Mouse (Mus musculus): Measurements from ENCODE around the gene Nfkbil1. TPM values are rescaled to one million over a fixed set of nuclear protein-coding genes. Genes with fewer than 3 reads are reported as not detected.

Gene Nfkbil1
- total RNA-seq, 2 experiments from 2014 or later = 9.9 to 11.1 TPM

DNA sequence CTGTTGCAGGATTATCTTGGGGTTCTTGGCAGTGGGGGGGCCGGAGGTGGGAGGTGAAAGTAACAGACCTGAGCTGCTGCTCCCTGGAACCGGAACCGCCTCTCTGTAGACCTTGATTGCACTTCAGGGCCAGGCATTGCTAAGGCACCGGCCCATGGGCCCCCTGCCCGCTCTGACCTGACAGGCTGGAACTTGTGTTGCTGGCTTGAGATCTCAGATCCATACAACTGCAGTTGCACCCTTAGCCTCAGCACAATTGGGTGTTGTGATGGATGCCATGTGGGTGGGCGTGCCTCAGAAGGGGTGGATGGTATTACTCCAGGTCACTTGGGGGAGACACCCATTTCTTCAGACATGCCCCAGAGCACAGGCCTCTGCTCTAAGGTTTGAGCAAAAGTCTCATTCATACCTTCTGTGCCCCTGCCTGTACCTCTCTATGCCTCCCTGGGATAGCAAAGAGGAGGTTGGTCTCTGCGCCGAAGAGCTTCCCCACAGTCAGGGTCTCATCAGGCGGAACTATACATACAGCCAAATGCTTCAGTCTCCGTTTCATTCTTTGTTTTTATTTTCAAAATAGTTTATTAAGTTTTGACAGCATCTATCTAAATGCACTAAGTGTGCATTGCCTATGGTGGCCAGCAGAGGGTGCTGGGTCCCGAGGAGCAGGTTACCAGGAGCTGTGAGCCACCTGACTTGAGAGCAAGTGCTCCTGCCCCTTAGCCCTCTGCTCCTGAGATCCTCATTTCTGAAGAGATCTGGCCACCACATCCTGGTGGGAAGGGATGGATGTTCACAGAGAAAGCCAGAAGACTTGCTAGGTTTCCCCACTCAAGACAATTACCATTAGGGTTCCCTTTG, 18.9 kb upstream of the Nfkbil1 start:
- peak; percentile 67 for DNase-seq

DNA sequence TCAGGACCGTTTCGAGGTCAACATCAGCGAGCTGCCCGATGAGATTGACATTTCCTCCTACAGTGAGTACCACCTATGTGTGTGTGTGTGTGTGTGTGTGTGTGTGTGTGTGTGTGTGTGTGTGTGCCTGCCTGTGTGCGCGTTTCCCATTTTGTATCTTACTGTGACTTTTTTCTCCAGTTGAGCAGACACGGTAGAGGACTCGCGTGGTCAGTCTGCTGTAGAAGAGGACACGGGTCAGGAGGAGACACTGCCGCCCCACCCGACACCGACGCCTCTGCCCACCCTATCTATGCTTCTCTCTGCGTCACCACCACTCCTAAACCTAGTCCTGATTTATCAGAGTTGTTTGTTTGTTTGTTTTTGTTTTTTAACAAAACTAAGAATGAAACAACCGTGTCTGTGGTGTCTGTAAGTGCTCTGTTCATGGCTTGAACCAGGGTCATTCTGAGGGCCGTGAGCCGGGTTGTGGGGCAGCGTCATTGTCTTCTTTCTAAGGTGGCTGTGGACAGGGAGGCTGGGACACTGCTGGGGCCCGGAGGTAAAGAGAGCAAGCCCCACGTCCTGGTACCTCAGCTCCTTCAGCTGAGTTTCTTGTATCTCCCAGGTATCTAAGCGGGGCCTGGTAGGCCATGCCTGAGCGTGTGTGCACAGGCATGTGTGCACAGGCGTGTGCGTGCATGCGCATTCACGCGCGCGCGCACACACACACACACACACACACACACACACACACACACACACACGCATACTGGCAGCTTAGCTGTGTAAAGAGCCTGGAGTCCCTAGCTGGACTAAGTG, 17.9 kb upstream of the Nfkbil1 start:
- DNase-seq = no peak

DNA sequence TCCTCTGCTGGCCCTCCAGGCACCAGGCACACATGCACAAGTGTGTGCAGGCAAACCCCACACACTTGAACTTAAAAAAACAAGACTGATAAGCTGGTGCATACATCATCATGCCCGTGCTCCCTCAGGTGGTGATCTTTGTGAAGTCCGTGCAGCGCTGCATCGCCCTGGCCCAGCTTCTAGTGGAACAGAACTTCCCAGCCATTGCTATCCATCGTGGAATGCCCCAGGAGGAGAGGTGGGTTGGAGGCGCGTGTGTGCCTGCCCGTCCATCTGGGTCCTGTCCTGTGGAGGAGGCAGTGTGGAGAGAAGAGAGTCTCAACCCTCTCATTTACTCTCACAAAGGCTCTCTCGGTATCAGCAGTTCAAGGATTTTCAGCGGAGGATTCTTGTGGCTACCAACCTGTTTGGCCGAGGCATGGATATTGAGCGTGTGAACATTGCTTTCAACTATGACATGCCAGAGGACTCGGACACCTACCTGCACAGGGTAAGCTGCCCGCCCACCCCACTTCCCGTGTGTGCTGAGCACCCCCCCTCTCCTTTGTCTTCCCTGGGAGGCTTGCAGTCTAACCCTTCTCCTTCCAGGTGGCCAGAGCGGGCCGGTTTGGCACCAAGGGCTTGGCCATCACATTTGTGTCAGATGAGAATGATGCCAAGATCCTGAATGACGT, 17.2 kb upstream of the Nfkbil1 start:
- DNase-seq = no peak

GRCm38 (mm10) chr17:35251981-35252380, 16.4 kb upstream of the Nfkbil1 start:
- no peak for DNase-seq

DNA sequence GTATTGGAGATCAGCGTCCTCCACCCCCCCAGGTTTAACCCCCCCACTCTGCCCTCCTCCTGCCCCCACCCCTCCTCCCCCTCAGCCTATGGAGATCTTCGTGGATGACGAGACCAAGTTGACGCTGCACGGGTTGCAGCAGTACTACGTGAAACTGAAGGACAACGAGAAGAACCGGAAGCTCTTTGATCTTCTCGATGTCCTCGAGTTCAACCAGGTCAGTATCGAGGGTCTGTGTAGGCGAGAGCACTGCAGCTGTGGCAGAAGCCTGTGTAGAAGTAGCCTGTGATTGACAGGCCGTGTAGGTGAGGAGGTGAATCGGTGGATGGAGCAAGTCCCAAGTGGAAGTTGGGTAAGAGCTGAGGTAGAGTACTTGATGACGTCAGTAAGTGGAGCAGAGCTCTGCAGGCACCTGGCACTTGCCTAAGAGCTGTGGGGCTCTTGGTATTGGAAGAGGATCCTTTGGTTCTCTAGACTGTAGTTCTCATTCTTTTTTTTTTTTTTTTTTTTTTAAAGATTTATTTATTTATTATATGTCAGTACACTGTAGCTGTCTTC, 15.6 kb upstream of the Nfkbil1 start:
- no peak for DNase-seq

GRCm38 (mm10) chr17:35250348-35251120, 14.9 kb upstream of the Nfkbil1 start:
- no peak for DNase-seq

DNA sequence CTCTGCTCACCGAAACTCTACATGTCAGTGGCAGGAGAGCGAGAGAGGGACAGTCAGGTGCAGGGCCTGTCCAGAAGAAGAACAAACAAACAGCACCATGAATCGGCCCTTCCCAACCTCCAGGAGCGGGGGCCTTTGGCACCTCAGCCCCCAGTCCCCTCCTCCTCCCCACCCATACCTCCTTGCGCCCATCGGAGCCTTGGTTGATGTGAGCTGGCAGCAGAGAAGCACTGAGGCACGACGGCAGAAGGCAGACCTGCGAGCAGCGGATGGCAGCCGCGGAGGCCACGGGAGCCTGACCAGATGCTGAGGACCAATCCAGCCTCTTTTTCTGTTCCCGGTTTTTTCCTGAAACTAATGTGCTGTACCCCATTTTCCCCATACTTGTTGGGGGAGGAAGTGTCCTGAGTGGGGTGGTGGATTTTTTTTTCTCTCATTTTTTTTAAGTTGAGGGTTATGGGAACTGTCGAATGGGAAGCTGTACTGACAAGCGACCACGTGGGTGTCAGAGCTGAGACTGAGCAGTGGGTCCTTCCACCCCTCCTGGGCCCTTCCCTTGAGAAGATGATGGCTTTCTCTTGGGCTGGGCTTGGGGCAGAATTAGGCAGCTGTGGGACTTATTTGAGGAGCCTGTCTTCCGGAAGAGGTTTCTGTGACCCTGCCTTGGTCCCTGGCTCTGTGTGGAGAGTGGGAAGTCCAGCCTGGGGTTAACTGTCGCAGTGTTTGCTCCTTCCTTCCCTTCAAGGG, 14.0 kb upstream of the Nfkbil1 start:
- no peak for DNase-seq

- DNase-seq = no peak
Measured at GRCm38 (mm10) chr17:35248986-35249385, 13.4 kb upstream of the Nfkbil1 start.

DNA sequence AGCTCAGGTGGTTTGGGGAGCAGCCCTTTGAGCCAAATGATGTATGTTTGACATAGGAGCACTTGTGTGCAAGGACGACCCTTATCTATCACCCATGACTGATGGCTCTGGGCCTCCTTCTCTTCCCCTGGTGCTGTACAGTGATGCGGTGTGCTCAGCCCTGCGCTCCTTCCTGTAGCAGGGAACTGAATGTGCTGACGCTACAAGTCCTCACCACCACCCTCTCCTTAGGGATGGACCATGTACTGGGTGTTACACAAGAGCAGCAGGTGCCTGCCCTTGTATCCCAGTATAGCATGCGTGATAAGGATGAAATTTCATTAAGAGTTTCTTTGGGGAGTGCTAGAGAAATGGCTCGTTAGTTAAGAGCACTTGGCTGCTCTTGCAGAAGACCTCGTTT, 11.6 kb upstream of the Nfkbil1 start:
- no peak for DNase-seq

GRCm38 (mm10) chr17:35245731-35246623, 10.4 kb upstream of the Nfkbil1 start:
- DNase-seq = no peak

- DNase-seq = no peak
Measured at GRCm38 (mm10) chr17:35244999-35245398, 9.4 kb upstream of the Nfkbil1 start.

GRCm38 (mm10) chr17:35243086-35243485, 7.5 kb upstream of the Nfkbil1 start:
- DNase-seq = peak; percentile 60

DNA sequence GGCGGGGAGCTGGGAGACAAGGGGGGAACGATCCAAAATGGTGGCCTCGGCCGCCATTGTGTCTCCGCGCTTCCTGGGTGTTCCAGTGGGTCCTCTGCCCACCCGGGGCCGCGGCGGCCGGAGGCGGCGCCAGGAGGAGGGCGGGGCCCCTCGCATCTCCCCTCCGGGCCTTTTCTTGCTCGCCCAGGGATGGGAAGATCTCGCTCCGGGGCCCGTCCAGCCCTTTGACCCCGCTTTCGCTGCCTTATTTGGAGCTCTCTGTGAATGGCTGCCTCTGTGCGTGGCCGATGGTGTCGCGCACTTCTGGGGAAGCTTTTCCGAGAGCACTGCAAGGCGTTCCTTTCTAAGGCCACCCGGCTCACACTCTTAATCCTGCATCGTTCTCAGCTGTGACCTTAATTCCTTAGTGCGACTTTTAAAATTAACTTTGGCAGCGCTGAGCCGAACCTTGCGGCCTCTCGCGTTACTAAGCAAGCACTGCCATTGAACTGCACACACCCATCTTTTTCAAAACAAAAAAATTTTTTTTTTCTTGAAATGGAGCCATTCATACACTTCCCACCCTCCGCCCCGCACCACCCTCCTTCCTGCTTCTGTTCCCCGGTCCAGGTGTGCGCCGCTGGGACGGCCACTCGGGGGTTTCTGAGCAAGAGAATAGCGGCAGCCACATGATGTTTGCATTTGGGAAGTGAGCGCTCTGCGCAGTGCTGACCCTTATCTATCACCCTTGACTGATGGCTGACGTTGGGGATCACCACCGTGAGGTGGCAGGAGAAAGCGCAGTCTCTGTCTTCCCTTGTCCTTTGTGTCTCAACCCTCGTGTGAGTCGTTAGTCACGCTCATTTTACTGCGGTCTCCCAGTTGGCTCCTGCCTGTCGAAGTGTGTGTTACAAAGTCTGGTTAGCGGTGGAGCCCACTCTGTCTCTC, 6.7 kb upstream of the Nfkbil1 start:
- peak; percentile 70 for DNase-seq

- peak; percentile 94 for DNase-seq
Measured at GRCm38 (mm10) chr17:35241305-35242014, 5.9 kb upstream of the Nfkbil1 start, which contains the start of gene Ddx39b. Gene Ddx39b, plus strand, starts transcription at chr17:35241746.

DNA sequence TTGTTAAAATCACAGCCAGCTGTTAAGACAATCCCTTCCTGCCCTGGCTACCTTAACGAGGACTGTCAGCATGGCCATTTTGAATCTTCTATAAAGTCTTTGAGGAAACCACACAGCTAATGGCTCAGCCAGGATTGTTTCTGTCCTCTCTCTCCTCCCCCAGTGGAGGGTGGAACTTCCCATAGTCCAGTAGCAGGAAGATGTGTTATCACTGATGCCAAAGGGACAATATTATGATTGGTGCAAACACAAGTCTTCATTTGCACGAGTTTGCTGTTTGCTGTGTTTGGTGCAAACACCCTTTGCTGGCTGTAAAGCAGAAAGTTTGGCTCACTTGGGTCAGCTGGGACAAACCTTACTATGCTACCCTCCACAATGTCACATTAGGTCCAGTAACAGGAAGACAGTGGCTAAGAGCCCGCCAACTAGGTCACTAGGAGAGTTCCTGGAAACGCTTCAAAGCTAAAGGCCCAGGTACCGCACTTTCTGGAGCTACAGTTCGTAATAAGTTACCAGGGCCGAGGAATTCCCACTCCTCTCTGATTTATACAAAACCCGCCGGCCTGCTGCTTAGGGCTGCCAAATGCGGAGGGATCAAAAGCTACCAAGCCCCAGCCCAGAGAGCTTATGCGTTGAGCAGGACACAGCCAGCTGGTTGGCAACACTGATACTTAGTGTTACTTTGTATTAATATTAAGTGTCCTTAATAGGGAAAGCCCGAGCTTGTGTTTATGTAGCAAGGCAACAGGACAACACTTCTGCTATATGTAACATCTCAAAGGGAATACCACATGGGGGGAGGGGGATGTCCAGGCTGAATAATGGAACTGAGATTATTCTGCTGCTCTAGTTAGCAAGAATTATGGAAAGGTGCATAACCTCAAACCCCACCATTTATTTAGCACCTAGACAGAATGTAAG, 5.1 kb upstream of the Nfkbil1 start:
- DNase-seq = no peak

GRCm38 (mm10) chr17:35239700-35240099, 4.1 kb upstream of the Nfkbil1 start:
- DNase-seq = no peak

DNA sequence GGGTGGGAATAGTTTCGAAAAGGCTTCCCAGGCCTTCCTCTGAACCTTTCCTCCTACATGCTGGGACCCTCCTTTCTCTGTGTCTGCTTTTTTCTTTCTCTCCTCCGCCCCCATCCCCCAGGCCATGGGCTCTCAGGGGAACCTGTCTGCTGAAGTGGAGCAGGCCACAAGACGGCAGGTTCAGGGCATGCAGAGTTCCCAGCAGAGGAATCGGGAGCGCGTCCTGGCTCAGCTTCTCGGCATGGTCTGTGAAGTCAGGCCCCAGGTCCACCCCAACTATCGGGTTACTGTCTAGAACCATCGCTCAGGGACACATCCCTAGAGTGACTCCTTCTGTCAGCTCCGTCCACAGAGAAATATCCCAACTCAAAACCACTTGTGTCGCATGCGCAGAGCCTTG, 1.9 kb upstream of the Nfkbil1 start:
- no peak for DNase-seq
